Mouse (Mus musculus): ENCODE measurements around the gene Pde6c. TPM values are rescaled to one million over a fixed set of nuclear protein-coding genes. Genes with fewer than 3 reads are reported as not detected.
A peak's percentile ranks its signal among the peaks of the same experiment; 100 is the strongest.

The Pde6c gene
- polyA plus RNA-seq (2015; fragmentation: Nextera tagmentation; extraction: Ambion mirVana): 0.39 and 0.43 TPM in 2 replicates

- Histone ChIP-seq H3K27me3 (ENCODE audit: control insufficient read depth, insufficient read depth, low read length) (no peaks in the 10 kb centered on the region), H3K4me3 (replicated peaks; ENCODE audit: low read length) (no peak within 1 kb of the TSS), H3K9ac (ENCODE audit: low read length) (no peak within 1 kb of the TSS), H3K4me2 (ENCODE audit: low read depth, low read length) (no peak within 1 kb of the TSS), H3K9me3 (replicated peaks; ENCODE audit: control insufficient read depth, low read length) (no peaks in the 10 kb centered on the region), H3K36me3 (ENCODE audit: control insufficient read depth, insufficient read depth, low read length) (no peaks in the 10 kb centered on the region), H3K4me1 (ENCODE audit: control insufficient read depth, insufficient read depth, low read length) (no peaks in the 10 kb centered on the region), H3K27ac (ENCODE audit: low read length) (no peak within 1 kb of the TSS)
- WGBS: 63% methylated on average over 6 of the region's 6 CpGs
- ATAC-seq (ENCODE audit: insufficient read depth, low FRiP score): no peak
Observed at GRCm38 (mm10) chr19:38132481-38132880, at the start of gene Pde6c. Gene Pde6c, plus strand, starts transcription at chr19:38132781.

- Histone ChIP-seq H3K27me3 (ENCODE audit: control insufficient read depth, insufficient read depth, low read length) (no peaks in the 10 kb centered on the region), H3K4me3 (replicated peaks; ENCODE audit: low read length) (no peak overlapping the region), H3K4me2 (ENCODE audit: low read depth, low read length) (no peak overlapping the region), H3K4me1 (ENCODE audit: control insufficient read depth, insufficient read depth, low read length) (no peaks in the 10 kb centered on the region; the same call in 1 of the 2 replicates), H3K36me3 (ENCODE audit: control insufficient read depth, insufficient read depth, low read length) (no peaks in the 10 kb centered on the region), H3K9ac (ENCODE audit: low read length) (no peak overlapping the region), H3K27ac (ENCODE audit: low read length) (peak overlapping the region; percentile 72), H3K9me3 (replicated peaks; ENCODE audit: control insufficient read depth, low read length) (no peaks in the 10 kb centered on the region)
- peak; percentile 63; the same call in 1 of the 2 replicates for ATAC-seq (ENCODE audit: insufficient read depth, low FRiP score)
- WGBS: 22% methylated on average over 5 of the region's 5 CpGs
Observed at GRCm38 (mm10) chr19:38082931-38083525, 49.6 kb upstream of the Pde6c start.

GRCm38 (mm10) chr19:38085841-38086240 is 46.7 kb upstream of the Pde6c start:
- Histone ChIP-seq H3K36me3 (ENCODE audit: control insufficient read depth, insufficient read depth, low read length) (no peaks in the 10 kb centered on the region), H3K4me1 (ENCODE audit: control insufficient read depth, insufficient read depth, low read length) (no peaks in the 10 kb centered on the region; the same call in 1 of the 2 replicates), H3K4me3 (replicated peaks; ENCODE audit: low read length) (no peak overlapping the region), H3K27ac (ENCODE audit: low read length) (no peak overlapping the region), H3K27me3 (ENCODE audit: control insufficient read depth, insufficient read depth, low read length) (no peaks in the 10 kb centered on the region), H3K9ac (ENCODE audit: low read length) (no peak overlapping the region), H3K4me2 (ENCODE audit: low read depth, low read length) (no peak overlapping the region), H3K9me3 (replicated peaks; ENCODE audit: control insufficient read depth, low read length) (no peaks in the 10 kb centered on the region)
- 87% methylated on average over 4 of the region's 4 CpGs for WGBS
- no peak for ATAC-seq (ENCODE audit: insufficient read depth, low FRiP score)

- Histone ChIP-seq H3K4me3 (replicated peaks; ENCODE audit: low read length) (no peak overlapping the region), H3K36me3 (ENCODE audit: control insufficient read depth, insufficient read depth, low read length) (no peaks in the 10 kb centered on the region), H3K9ac (ENCODE audit: low read length) (no peak overlapping the region), H3K27me3 (ENCODE audit: control insufficient read depth, insufficient read depth, low read length) (no peaks in the 10 kb centered on the region), H3K27ac (ENCODE audit: low read length) (peak overlapping the region; percentile 54), H3K4me2 (ENCODE audit: low read depth, low read length) (peak overlapping the region; percentile 19; the same call in 1 of the 2 replicates), H3K4me1 (ENCODE audit: control insufficient read depth, insufficient read depth, low read length) (peaks cover 3% of the 10 kb centered on the region), H3K9me3 (replicated peaks; ENCODE audit: control insufficient read depth, low read length) (no peaks in the 10 kb centered on the region)
- 51% methylated on average over 11 of the region's 11 CpGs for WGBS
- peak; percentile 82 for ATAC-seq (ENCODE audit: insufficient read depth, low FRiP score)
Observed at GRCm38 (mm10) chr19:38086948-38087551, 45.5 kb upstream of the Pde6c start.

- no peak for ATAC-seq (ENCODE audit: insufficient read depth, low FRiP score)
- no peaks in the 10 kb centered on the region for H3K36me3 ChIP-seq (ENCODE audit: control insufficient read depth, insufficient read depth, low read length)
Observed at GRCm38 (mm10) chr19:38089358-38089757, 43.2 kb upstream of the Pde6c start.

GRCm38 (mm10) chr19:38091512-38091985 is 41.0 kb upstream of the Pde6c start:
- H3K36me3 ChIP-seq (ENCODE audit: control insufficient read depth, insufficient read depth, low read length): no peaks in the 10 kb centered on the region
- H3K27ac ChIP-seq (ENCODE audit: low read length): no peak overlapping the region
- WGBS: 46% methylated on average over 4 of the region's 4 CpGs
- peaks cover 3% of the 10 kb centered on the region for H3K4me1 ChIP-seq (ENCODE audit: control insufficient read depth, insufficient read depth, low read length)
- no peaks in the 10 kb centered on the region for H3K9me3 ChIP-seq (replicated peaks; ENCODE audit: control insufficient read depth, low read length)
- peak; percentile 75; the same call in 1 of the 2 replicates for ATAC-seq (ENCODE audit: insufficient read depth, low FRiP score)
- H3K4me3 ChIP-seq (replicated peaks; ENCODE audit: low read length): no peak overlapping the region
- no peak overlapping the region for H3K9ac ChIP-seq (ENCODE audit: low read length)
- H3K4me2 ChIP-seq (ENCODE audit: low read depth, low read length): no peak overlapping the region
- peaks cover 8% of the 10 kb centered on the region for H3K27me3 ChIP-seq (ENCODE audit: control insufficient read depth, insufficient read depth, low read length)

More at GRCm38 (mm10) chr19:38089358-38089757, 43.2 kb upstream of the Pde6c start:
- WGBS: 80% methylated on average over 8 of the region's 8 CpGs
- peaks cover 3% of the 10 kb centered on the region for H3K4me1 ChIP-seq (ENCODE audit: control insufficient read depth, insufficient read depth, low read length)
- H3K4me2 ChIP-seq (ENCODE audit: low read depth, low read length): no peak overlapping the region
- H3K9me3 ChIP-seq (replicated peaks; ENCODE audit: control insufficient read depth, low read length): no peaks in the 10 kb centered on the region
- no peak overlapping the region for H3K27ac ChIP-seq (ENCODE audit: low read length)
- no peak overlapping the region for H3K4me3 ChIP-seq (replicated peaks; ENCODE audit: low read length)
- no peak overlapping the region for H3K9ac ChIP-seq (ENCODE audit: low read length)
- H3K27me3 ChIP-seq (ENCODE audit: control insufficient read depth, insufficient read depth, low read length): no peaks in the 10 kb centered on the region

- no peaks in the 10 kb centered on the region for H3K9me3 ChIP-seq (replicated peaks; ENCODE audit: control insufficient read depth, low read length)
- no peak for ATAC-seq (ENCODE audit: insufficient read depth, low FRiP score)
- H3K27me3 ChIP-seq (ENCODE audit: control insufficient read depth, insufficient read depth, low read length): peaks cover 30% of the 10 kb centered on the region
- H3K4me3 ChIP-seq (replicated peaks; ENCODE audit: low read length): no peak overlapping the region
- H3K4me2 ChIP-seq (ENCODE audit: low read depth, low read length): no peak overlapping the region
- H3K9ac ChIP-seq (ENCODE audit: low read length): no peak overlapping the region
- WGBS: 26% methylated on average over 4 of the region's 4 CpGs
- H3K27ac ChIP-seq (ENCODE audit: low read length): no peak overlapping the region
- H3K36me3 ChIP-seq (ENCODE audit: control insufficient read depth, insufficient read depth, low read length): no peaks in the 10 kb centered on the region
- H3K4me1 ChIP-seq (ENCODE audit: control insufficient read depth, insufficient read depth, low read length): peaks cover 6% of the 10 kb centered on the region
Observed at GRCm38 (mm10) chr19:38096231-38096630, 36.4 kb upstream of the Pde6c start.

- Histone ChIP-seq H3K27me3 (ENCODE audit: control insufficient read depth, insufficient read depth, low read length) (peaks cover 30% of the 10 kb centered on the region), H3K9me3 (replicated peaks; ENCODE audit: control insufficient read depth, low read length) (no peaks in the 10 kb centered on the region), H3K4me1 (ENCODE audit: control insufficient read depth, insufficient read depth, low read length) (peaks cover 3% of the 10 kb centered on the region; the same call in 1 of the 2 replicates), H3K27ac (ENCODE audit: low read length) (no peak within 1 kb of the TSS), H3K9ac (ENCODE audit: low read length) (peak within 1 kb of the TSS; percentile 55), H3K4me2 (ENCODE audit: low read depth, low read length) (peak within 1 kb of the TSS; percentile 64), H3K4me3 (replicated peaks; ENCODE audit: low read length) (peak within 1 kb of the TSS; percentile 44), H3K36me3 (ENCODE audit: control insufficient read depth, insufficient read depth, low read length) (no peaks in the 10 kb centered on the region)
- WGBS: under 1% methylated on average over 77 of the region's 77 CpGs
- ATAC-seq (ENCODE audit: insufficient read depth, low FRiP score): peak; percentile 74
Observed at GRCm38 (mm10) chr19:38096858-38097758, 35.5 kb upstream of the Pde6c start, which contains the start of gene Ffar4. Gene Ffar4, plus strand, starts transcription at chr19:38097071.

Measured in stomach, embryonic 16.5 days (tissue).